Mouse (Mus musculus) spleen, adult 2 months (tissue): ENCODE measurements around the gene Ubr4. TPM values are rescaled to one million over a fixed set of nuclear protein-coding genes. Genes with fewer than 3 reads are reported as not detected.
"Not testable (repeated sequence)": the region's sequence is repeated elsewhere in the genome, so short reads cannot be mapped to it uniquely, and the experiment has no call there.

Experiments
- DNase-seq, 2 experiments: peaks; one replicate each; pipeline versions ENCODE4 v3.0.0 to v3.0.0-alpha.2; 2012 to 2021; ENCODE audit warnings: low spot score in 2 of 2, low read depth in 1 of 2
- H3K27ac ChIP-seq: fragments of 200-500 bp; 2 replicates; pipeline ENCODE4 v1.5.1; 2012; ENCODE audit warnings: low read length, inconsistent platforms; ENCODE audit not compliant: insufficient read depth
- H3K27me3 ChIP-seq: fragments of 200-500 bp; 2 replicates; pipeline ENCODE4 v1.6.1; 2012; ENCODE audit warnings: mild to moderate bottlenecking, moderate library complexity, low read length, inconsistent platforms; ENCODE audit not compliant: control insufficient read depth, insufficient read depth
- H3K36me3 ChIP-seq: fragments of 200-500 bp; 2 replicates; pipeline ENCODE4 v1.6.1; 2012; ENCODE audit warnings: mild to moderate bottlenecking, low read length, inconsistent platforms; ENCODE audit not compliant: control insufficient read depth, insufficient read depth
- H3K4me1 ChIP-seq: fragments of 200-500 bp; 2 replicates; pipeline ENCODE4 v1.6.1; 2011; ENCODE audit warnings: inconsistent platforms; ENCODE audit not compliant: control insufficient read depth, insufficient read depth, insufficient read length
- H3K4me3 ChIP-seq: fragments of 200-500 bp; 2 replicates; pipeline ENCODE4 v1.5.1; 2011; ENCODE audit warnings: mild to moderate bottlenecking, inconsistent platforms; ENCODE audit not compliant: insufficient read depth, insufficient read length; ENCODE audit errors: extremely low read depth
- CTCF ChIP-seq: fragments of 200-500 bp; IDR thresholded peaks from 2 replicates; pipeline ENCODE4 v1.5.1; 2011; ENCODE audit warnings: mild to moderate bottlenecking, inconsistent platforms; ENCODE audit not compliant: insufficient read depth, insufficient read length, insufficient replicate concordance; ENCODE audit errors: extremely low read depth
- POLR2A ChIP-seq: fragments of 200-500 bp; IDR thresholded peaks from 2 replicates; pipeline ENCODE4 v1.6.1; 2011; ENCODE audit warnings: low read depth, low read length, inconsistent platforms
- WGBS: fragments of 180-500 bp; shearing (Covaris S2); methylation state at CpG from one replicate; pipeline ENCODE4 v1.1.7; 2018; 5-methylcytosine and 5-hydroxymethylcytosine counted together
- polyA plus RNA-seq: library from polyadenylated mRNA; depleted of rRNA; stranded (reverse); fragments of >200 nt; gene quantifications from 2 replicates; pipeline ENCODE4 v1.2.3, GENCODE M21; 2012

Gene Ubr4
- polyA plus RNA-seq, 1 experiment, result 201 TPM

DNA sequence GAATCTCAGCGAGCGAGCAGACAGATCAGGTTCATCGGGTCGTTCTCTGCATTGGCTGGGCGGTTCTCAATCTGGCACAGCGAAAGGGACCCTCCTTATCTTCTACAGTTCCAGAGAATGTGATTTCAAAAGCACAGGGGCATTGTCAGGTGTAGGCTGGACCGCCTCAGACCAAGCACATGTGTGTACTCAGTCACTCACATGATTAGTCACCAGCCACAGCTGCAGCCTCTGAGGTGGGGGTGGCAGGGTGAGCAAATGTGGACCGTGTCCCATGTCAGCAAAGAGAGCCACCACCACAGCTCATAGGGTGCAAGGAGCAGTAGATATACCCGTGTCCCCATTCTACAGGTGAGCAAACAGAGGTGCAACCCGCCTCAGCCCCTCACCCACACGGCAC is 154.3 kb downstream of the Ubr4 start:
- DNase-seq, result no peak
- TF ChIP-seq CTCF (no peak), POLR2A (no peak)
- WGBS, result 93% methylated on average over 11 of the region's 11 CpGs
- no peak overlapping the region for H3K4me3 ChIP-seq
- no peaks in the 10 kb centered on the region for H3K4me1 ChIP-seq
- no peak overlapping the region for H3K27ac ChIP-seq
- H3K36me3 ChIP-seq, result no peaks in the 10 kb centered on the region
- no peaks in the 10 kb centered on the region for H3K27me3 ChIP-seq

DNA sequence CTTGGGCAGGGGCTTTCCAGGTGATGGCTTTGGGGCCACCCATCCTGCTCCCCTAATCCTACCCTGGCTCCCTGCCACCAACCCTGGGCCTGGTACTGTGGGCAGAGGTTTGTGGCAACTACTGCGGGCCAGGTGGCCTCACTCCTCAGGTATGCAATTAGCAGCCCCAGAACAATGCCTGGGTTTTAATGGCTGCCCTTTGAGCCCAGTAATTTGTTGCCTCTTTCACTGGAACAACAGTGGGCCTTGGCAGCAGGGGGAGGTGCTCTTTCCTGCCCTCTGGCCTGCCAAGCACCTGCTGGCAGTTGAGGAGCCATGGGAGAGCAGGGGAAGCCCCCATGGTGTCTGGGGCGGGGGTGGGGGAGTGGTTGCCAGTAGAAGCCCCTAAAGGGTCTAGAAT is 156.7 kb downstream of the Ubr4 start:
- no peak for TF ChIP-seq POLR2A
- no peak for TF ChIP-seq CTCF
- no peak overlapping the region for H3K4me3 ChIP-seq
- H3K27ac ChIP-seq, result no peak overlapping the region
- no peak for DNase-seq
- H3K4me1 ChIP-seq, result no peaks in the 10 kb centered on the region
- H3K36me3 ChIP-seq, result no peaks in the 10 kb centered on the region
- 90% methylated on average over 2 of the region's 2 CpGs for WGBS
- no peaks in the 10 kb centered on the region for H3K27me3 ChIP-seq

DNA sequence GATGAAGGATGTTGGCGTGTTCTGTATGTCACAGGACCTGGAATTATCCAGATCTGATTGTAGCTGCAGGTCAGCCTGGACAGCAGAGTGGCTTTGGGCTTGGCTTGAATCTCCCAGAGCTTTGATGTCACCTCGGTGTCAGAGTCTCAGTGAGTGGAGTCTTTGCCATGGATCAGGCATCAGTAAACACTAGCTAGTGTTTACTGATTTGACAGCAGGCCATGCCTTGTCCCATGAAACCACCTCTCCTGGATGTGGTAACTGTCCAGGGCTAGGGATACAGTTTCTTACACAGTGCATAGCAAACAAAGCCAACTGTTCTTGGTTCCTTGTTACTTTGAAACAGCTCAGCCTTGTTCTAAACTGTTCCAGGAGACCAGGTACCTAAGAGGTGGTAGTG is 159.1 kb downstream of the Ubr4 start:
- 86% methylated on average over 2 of the region's 2 CpGs for WGBS
- H3K4me1 ChIP-seq, result no peaks in the 10 kb centered on the region
- no peak overlapping the region for H3K27ac ChIP-seq
- TF ChIP-seq CTCF, result no peak
- no peak for TF ChIP-seq POLR2A
- no peaks in the 10 kb centered on the region for H3K36me3 ChIP-seq
- H3K4me3 ChIP-seq, result no peak overlapping the region
- H3K27me3 ChIP-seq, result no peaks in the 10 kb centered on the region
- DNase-seq, result no peak

DNA sequence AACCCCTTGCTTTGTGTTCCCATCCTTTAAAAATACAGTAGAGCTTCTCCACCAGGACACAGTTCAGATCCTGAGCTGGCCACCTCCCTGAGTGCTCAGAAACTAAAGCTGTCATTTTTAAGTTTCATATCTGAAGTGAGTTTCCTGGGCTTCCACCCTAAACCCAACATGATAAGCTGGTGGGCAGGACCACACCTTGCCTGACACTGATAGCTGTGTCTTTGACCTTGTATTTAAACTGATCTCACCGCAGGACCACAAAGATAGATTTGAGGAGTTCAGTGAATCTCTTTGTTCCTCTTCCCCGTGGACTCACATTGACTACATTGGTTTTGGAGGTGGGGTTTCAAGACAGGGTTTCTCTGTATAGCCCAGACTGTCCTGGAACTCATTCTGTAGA is 160.6 kb downstream of the Ubr4 start:
- no peak for DNase-seq
- TF ChIP-seq CTCF (no peak), POLR2A (no peak)
- Histone ChIP-seq H3K4me1 (no peaks in the 10 kb centered on the region), H3K36me3 (no peaks in the 10 kb centered on the region), H3K4me3 (no peak overlapping the region), H3K27ac (no peak overlapping the region), H3K27me3 (no peaks in the 10 kb centered on the region)
- WGBS, result 70% methylated on average over 2 of the region's 2 CpGs

DNA sequence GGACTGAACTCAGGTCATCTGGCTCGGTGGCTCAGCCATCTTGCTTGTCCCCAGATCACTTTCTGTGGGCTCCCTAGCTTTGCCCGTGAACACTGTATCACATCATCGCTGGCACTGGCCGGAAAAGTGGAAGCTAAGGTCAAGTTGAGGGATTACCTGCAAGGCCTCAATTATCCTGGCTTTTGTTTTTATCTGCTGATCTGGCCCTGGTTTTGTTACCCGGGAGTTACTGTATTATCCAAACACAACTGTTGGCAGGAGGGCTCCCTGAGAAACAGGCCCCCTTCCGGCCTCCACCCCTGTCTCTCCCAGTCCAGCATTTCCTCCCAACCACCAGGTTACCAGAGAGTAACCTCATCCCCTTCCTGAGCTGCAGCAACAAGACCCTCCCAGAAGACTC is 166.8 kb downstream of the Ubr4 start:
- Histone ChIP-seq H3K27ac (no peak overlapping the region), H3K27me3 (no peaks in the 10 kb centered on the region), H3K4me1 (no peaks in the 10 kb centered on the region), H3K4me3 (no peak overlapping the region), H3K36me3 (no peaks in the 10 kb centered on the region)
- TF ChIP-seq POLR2A (no peak), CTCF (no peak)
- 76% methylated on average over 6 of the region's 6 CpGs for WGBS
- DNase-seq, result no peak

DNA sequence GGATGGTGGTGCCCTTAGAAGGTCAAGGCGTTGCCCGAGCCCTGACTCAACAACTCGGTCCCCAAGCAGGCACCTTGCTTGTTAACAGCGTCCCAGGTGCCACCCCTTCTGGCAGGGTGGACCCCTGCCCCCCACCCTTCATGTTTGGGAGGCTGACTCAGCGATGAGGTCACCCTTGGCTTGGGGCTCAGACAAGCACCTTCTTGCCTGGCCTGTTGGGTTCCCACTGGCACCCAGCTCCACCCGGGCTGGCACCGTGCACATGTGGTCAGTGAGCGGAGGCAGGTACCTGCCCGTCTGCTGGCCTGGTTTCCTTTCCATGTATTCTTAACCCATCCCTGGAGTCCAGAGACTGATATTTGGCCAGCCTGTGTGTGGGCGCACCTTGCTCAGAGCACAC is 169.5 kb downstream of the Ubr4 start:
- H3K4me3 ChIP-seq, result no peak overlapping the region
- H3K36me3 ChIP-seq, result no peaks in the 10 kb centered on the region
- no peak overlapping the region for H3K27ac ChIP-seq
- no peaks in the 10 kb centered on the region for H3K4me1 ChIP-seq
- WGBS, result 85% methylated on average over 10 of the region's 10 CpGs
- no peak for TF ChIP-seq CTCF
- no peak for TF ChIP-seq POLR2A
- H3K27me3 ChIP-seq, result no peaks in the 10 kb centered on the region
- DNase-seq, result no peak

DNA sequence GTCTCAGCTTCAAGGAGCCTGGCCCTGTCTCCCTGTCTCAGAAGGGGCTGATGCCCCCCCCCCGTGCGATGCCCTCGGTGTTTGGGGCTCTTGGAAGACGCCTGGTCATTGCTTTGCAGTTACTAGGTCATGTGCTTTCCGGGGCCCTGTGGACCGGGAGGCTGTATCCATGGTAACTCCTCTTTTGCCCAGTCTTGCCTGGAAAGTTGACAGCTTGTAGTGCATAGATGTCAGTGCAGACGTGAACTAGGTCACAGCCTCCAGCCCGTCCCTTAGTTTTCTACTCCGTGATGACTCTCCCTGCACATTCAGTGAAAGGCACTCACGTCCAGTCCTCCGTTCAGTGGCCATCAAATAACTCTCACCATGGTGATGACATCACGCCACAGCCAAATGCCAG is 174.1 kb downstream of the Ubr4 start:
- Histone ChIP-seq H3K4me3 (no peak overlapping the region), H3K27ac (no peak overlapping the region), H3K36me3 (no peaks in the 10 kb centered on the region), H3K27me3 (no peaks in the 10 kb centered on the region), H3K4me1 (no peaks in the 10 kb centered on the region)
- 87% methylated on average over 12 of the region's 12 CpGs for WGBS
- no peak for DNase-seq
- TF ChIP-seq CTCF (no peak), POLR2A (no peak)

DNA sequence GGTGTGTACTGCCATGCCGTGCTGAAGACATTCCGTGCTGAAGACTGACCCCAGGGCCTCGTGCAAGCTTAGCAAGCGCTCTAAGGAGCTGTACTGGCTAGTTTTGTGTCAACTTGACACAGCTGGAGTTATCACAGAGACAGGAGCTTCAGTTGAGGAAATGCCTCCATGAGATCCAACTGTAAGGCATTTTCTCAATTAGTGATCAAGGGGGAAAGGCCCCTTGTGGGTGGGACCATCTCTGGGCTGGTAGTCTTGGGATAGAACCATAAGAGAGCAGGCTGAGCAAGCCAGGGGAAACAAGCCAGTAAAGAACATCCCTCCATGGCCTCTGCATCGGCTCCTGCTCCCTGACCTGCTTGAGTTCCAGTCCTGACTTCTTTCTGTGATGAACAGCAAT is 177.8 kb downstream of the Ubr4 start, which contains the start of gene Iffo2:
Iffo2 (plus strand) TSS at position 301 of the 400 bp plus-strand sequence.
- not testable (repeated sequence) for DNase-seq, H3K27ac ChIP-seq, H3K4me1 ChIP-seq, H3K27me3 ChIP-seq, H3K4me3 ChIP-seq, H3K36me3 ChIP-seq
- WGBS, result 83% methylated on average over 5 of the region's 5 CpGs
